Mouse (Mus musculus) neural tube, embryonic 10.5 days (tissue): Measurements from ENCODE around the gene Fam129a.
A peak's percentile ranks its signal among the peaks of the same experiment; 100 is the strongest.
"Not testable (repeated sequence)": the region's sequence is repeated elsewhere in the genome, so short reads cannot be mapped to it uniquely, and the experiment has no call there.

ENCODE experiments used
- DNase-seq: peaks from one replicate; pipeline ENCODE4 v3.0.0-alpha.2; 2017; ENCODE audit warnings: low spot score; ENCODE audit errors: extremely low spot score

Gene Fam129a

GRCm38 (mm10) chr1:151583457-151584181 is 12.6 kb downstream of the Fam129a start:
- peak; percentile 8 for DNase-seq

GRCm38 (mm10) chr1:151584182-151584471 is 13.1 kb downstream of the Fam129a start:
- DNase-seq = no peak

- peak; percentile 4 for DNase-seq
These were observed 13.7 kb downstream of the Fam129a start for GRCm38 (mm10) chr1:151584565-151585216.

GRCm38 (mm10) chr1:151585647-151586046 is 14.7 kb downstream of the Fam129a start:
- peak; percentile 9 for DNase-seq

- DNase-seq = peak; percentile 9
These were observed 21.4 kb downstream of the Fam129a start for GRCm38 (mm10) chr1:151592085-151593017.

GRCm38 (mm10) chr1:151594906-151595305 is 23.9 kb downstream of the Fam129a start:
- DNase-seq = no peak

- DNase-seq = no peak
These were observed 24.8 kb downstream of the Fam129a start for GRCm38 (mm10) chr1:151595600-151596299.

- DNase-seq = no peak
These were observed 25.6 kb downstream of the Fam129a start for GRCm38 (mm10) chr1:151596562-151596961.

GRCm38 (mm10) chr1:151597677-151598297 is 26.8 kb downstream of the Fam129a start:
- no peak for DNase-seq

GRCm38 (mm10) chr1:151598876-151599275 is 27.9 kb downstream of the Fam129a start:
- no peak for DNase-seq

GRCm38 (mm10) chr1:151604328-151604727 is 33.3 kb downstream of the Fam129a start:
- DNase-seq = no peak

- DNase-seq = not testable (repeated sequence)
These were observed 37.0 kb downstream of the Fam129a start for GRCm38 (mm10) chr1:151607957-151608356.

GRCm38 (mm10) chr1:151610621-151611020 is 39.6 kb downstream of the Fam129a start:
- no peak for DNase-seq

- DNase-seq = no peak
These were observed 43.4 kb downstream of the Fam129a start for GRCm38 (mm10) chr1:151614320-151614935.

- no peak for DNase-seq
These were observed 44.6 kb downstream of the Fam129a start for GRCm38 (mm10) chr1:151615625-151616024.

GRCm38 (mm10) chr1:151616555-151617205 is 45.7 kb downstream of the Fam129a start:
- no peak for DNase-seq

- DNase-seq = no peak
These were observed 47.3 kb downstream of the Fam129a start for GRCm38 (mm10) chr1:151618251-151618650.

GRCm38 (mm10) chr1:151619281-151619711 is 48.3 kb downstream of the Fam129a start:
- no peak for DNase-seq

GRCm38 (mm10) chr1:151620730-151621129 is 49.7 kb downstream of the Fam129a start:
- DNase-seq = no peak
